Mouse (Mus musculus): ENCODE data around the gene Dut. TPM values are rescaled to one million over a fixed set of nuclear protein-coding genes. Genes with fewer than 3 reads are reported as not detected.
A peak's percentile ranks its signal among the peaks of the same experiment; 100 is the strongest.
"Not testable (repeated sequence)": the region's sequence is repeated elsewhere in the genome, so short reads cannot be mapped to it uniquely, and the experiment has no call there.

Gene Dut
- polyA plus RNA-seq, 1 experiment from 2014 or later, result 62.0 TPM

DNA sequence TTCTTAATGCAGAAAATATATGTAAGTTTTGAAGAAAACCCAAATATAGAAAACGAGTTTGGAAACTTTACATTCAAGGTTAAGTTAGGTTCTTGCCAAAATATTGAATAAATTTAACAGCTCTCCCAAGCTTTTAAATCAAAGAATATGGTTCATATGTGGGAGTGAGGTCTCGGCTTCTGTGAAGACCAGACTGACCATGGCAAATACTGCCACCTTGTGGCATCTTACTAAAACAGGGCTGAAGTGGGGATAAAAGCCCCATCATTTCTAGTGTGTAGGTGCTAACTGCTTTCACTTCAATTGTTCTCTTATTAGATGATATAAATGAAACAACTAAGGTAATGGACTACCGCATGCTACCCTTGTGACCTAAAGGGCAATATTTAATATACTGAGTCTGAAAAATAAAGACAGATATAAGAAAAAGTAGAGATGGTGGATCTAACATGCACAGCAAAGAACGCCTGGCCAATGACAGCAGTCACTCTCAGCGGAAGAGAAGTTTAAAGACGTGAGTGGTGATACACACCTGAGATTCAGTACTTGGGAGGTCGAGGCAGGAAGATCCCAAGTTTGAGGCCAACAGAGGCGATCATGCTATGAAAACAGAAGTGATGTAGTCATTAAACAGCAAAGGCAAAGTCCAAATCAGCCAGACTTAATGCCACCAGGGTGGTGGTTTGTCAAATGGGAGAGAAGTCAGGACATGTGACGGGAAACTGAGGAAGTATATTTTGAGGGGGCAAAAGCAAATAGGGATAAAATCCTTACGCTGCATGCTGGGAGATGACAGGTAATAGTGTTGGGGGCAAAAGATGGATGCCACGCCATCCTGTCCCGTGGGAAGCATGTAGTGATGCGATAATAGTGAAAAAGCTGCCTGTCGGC, 12.5 kb downstream of the Dut start:
- no peak overlapping the region for H3K4me2 ChIP-seq
- no peak overlapping the region for H3K9ac ChIP-seq (replicated peaks)
- no peak overlapping the region for H3K27ac ChIP-seq (replicated peaks)
- WGBS, result 84% methylated on average over 14 of the region's 14 CpGs
- H3K4me1 ChIP-seq, result peaks cover 9% of the 10 kb centered on the region
- ATAC-seq (ENCODE audit: low FRiP score), result no peak
- H3K4me3 ChIP-seq (replicated peaks), result no peak overlapping the region
- H3K9me3 ChIP-seq (replicated peaks), result no peaks in the 10 kb centered on the region
- no peaks in the 10 kb centered on the region for H3K27me3 ChIP-seq (replicated peaks)
- peaks cover 8% of the 10 kb centered on the region for H3K36me3 ChIP-seq

DNA sequence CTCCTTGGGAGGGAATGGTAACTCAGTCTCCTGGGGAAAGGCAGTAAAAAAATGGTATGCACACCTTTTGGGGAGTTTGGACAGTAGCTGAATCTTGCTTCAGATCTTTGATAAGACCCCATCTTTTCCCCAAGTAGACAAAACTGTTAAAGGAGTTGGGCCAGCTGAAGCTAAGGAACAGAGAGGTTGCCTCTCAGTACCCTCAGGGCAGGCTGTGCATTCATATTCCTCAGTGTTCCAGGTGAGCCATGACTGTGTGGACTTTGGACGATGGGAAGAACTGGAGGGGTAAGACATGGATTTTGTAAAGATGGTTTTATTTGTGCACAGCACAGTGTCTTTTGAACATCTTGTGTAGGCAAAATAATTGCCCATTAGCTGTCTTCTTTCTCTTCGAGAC, 13.3 kb downstream of the Dut start:
- no peak for ATAC-seq (ENCODE audit: low FRiP score)
- H3K4me3 ChIP-seq (replicated peaks), result no peak overlapping the region
- no peak overlapping the region for H3K4me2 ChIP-seq
- WGBS, result 96% methylated on average over 2 of the region's 2 CpGs
- no peaks in the 10 kb centered on the region for H3K27me3 ChIP-seq (replicated peaks)
- H3K9ac ChIP-seq (replicated peaks), result no peak overlapping the region
- no peaks in the 10 kb centered on the region for H3K9me3 ChIP-seq (replicated peaks)
- H3K36me3 ChIP-seq, result peaks cover 6% of the 10 kb centered on the region; the same call in 1 of the 2 replicates
- H3K4me1 ChIP-seq, result peaks cover 9% of the 10 kb centered on the region
- H3K27ac ChIP-seq (replicated peaks), result no peak overlapping the region

DNA sequence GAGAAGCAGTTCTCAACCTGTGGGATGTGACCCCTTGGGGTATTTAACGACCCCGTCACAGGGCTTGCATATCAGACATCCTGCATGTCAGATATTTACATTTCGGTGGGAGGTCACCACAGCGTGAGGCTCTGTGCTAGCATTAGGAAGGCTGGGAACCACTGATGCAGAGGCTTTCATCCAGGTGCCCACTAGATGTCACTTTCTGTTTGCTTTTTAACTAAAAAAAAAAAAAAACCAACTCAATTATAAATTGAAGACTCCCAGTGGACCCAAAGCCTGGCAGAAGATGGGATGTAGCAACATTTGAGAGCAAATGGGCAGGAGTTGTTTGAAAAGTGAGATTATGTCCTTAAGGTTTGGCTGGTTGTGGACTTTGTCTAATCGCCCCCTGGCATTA, 16.1 kb downstream of the Dut start:
- 22% methylated on average over 5 of the region's 5 CpGs for WGBS
- no peak overlapping the region for H3K27ac ChIP-seq (replicated peaks)
- peaks cover 9% of the 10 kb centered on the region for H3K4me1 ChIP-seq
- H3K27me3 ChIP-seq (replicated peaks), result no peaks in the 10 kb centered on the region
- H3K36me3 ChIP-seq, result peaks cover under 1% of the 10 kb centered on the region; the same call in 1 of the 2 replicates
- no peak overlapping the region for H3K4me3 ChIP-seq (replicated peaks)
- H3K9ac ChIP-seq (replicated peaks), result no peak overlapping the region
- peak; percentile 62 for ATAC-seq (ENCODE audit: low FRiP score)
- H3K4me2 ChIP-seq, result peak overlapping the region; percentile 15; the same call in 1 of the 2 replicates
- no peaks in the 10 kb centered on the region for H3K9me3 ChIP-seq (replicated peaks)

DNA sequence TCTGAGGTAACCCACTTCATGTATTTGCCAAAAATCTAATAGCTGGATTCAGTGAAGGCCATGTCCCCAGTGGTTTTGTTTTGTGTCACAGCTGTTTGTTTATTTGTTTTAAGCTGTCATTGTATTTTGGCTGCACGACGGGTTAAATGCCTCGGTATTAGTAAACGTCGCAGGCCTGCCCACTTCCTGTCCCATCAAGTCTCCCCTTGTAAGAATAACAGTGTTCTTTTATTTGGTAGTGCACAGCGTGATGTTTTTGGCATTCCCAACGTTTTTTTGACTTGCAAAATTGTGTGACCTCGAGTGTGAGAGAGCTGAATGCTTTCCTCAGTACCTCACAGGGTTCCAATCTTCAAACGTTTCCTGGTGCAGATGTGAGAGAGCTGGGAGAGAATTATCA, 16.8 kb downstream of the Dut start:
- no peaks in the 10 kb centered on the region for H3K27me3 ChIP-seq (replicated peaks)
- H3K36me3 ChIP-seq, result no peaks in the 10 kb centered on the region
- H3K4me3 ChIP-seq (replicated peaks), result no peak overlapping the region
- H3K9ac ChIP-seq (replicated peaks), result no peak overlapping the region
- peaks cover 9% of the 10 kb centered on the region for H3K4me1 ChIP-seq
- H3K4me2 ChIP-seq, result no peak overlapping the region
- WGBS, result 21% methylated on average over 9 of the region's 9 CpGs
- no peaks in the 10 kb centered on the region for H3K9me3 ChIP-seq (replicated peaks)
- no peak overlapping the region for H3K27ac ChIP-seq (replicated peaks)
- ATAC-seq (ENCODE audit: low FRiP score), result no peak

DNA sequence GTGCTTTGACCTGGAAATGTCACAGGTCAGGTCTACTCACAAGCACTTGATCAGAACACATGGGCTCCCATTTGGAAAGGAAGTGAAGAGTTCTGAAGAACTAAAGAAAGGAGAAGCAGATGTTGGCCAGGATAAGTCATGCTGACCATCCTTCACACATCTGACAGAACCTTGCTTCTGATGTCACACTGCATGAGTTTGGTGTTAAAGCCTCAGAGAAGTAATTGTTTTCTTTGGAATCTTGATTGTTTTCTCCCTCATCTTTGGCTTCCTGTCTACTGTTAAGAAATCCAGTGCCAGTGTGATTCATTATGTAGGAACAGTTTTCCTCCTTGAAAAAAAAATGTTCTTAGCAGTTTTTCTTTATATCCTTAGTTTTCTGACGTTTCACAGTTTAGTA, 21.9 kb downstream of the Dut start:
- Histone ChIP-seq H3K4me2 (no peak overlapping the region), H3K4me1 (peaks cover 2% of the 10 kb centered on the region; the same call in 1 of the 2 replicates), H3K27me3 (replicated peaks) (no peaks in the 10 kb centered on the region), H3K4me3 (replicated peaks) (no peak overlapping the region), H3K9ac (replicated peaks) (no peak overlapping the region), H3K36me3 (no peaks in the 10 kb centered on the region), H3K27ac (replicated peaks) (no peak overlapping the region), H3K9me3 (replicated peaks) (no peaks in the 10 kb centered on the region)
- WGBS, result 84% methylated on average over 1 of the region's 1 CpGs
- ATAC-seq (ENCODE audit: low FRiP score), result no peak

DNA sequence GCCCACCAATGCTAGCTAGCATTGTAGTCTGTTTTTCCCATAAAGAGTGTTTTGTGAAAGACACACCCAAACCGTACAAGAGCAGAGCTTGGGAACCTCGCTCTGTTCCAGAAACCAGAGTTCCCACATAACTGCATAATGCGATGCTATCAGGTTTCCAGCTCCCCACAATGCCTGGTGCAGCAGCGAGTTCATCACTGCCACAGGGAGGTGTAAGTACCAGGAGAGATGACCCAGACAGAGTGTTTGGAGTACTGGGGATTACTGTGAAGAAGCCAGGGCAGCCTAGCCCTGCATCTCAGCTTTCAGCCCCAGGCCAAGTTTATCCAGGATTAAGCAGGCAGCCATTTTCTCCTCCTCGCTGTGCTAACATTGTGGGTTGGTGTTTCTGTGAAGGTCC, 28.6 kb downstream of the Dut start:
- 79% methylated on average over 5 of the region's 5 CpGs for WGBS
- H3K9ac ChIP-seq (replicated peaks), result no peak overlapping the region
- H3K27me3 ChIP-seq (replicated peaks), result no peaks in the 10 kb centered on the region

DNA sequence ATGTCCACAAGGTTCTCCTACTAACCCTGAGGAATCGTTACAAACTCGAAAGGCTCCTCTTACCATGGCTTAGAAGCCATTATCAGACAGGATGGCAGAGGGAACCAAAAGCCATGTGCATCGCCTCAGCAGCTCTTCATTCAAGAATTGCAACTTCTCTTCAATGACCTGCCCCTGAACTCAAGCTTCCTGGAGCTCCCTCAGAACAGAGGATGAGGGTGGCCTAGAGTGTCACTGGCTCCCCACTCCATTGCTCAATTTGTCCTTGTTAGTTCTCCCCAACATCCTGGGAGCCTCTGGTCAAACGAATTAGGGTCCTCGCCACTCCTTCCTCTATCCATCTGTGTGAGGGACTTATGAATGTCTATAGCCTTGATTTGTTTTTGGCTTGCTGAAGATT, 29.7 kb downstream of the Dut start:
- WGBS, result 88% methylated on average over 5 of the region's 5 CpGs
- H3K4me3 ChIP-seq (replicated peaks), result no peak overlapping the region
- H3K36me3 ChIP-seq, result no peaks in the 10 kb centered on the region
- no peaks in the 10 kb centered on the region for H3K27me3 ChIP-seq (replicated peaks)
- H3K9ac ChIP-seq (replicated peaks), result no peak overlapping the region
- ATAC-seq (ENCODE audit: low FRiP score), result no peak
- H3K9me3 ChIP-seq (replicated peaks), result no peaks in the 10 kb centered on the region
- H3K27ac ChIP-seq (replicated peaks), result no peak overlapping the region
- H3K4me1 ChIP-seq, result no peaks in the 10 kb centered on the region
- no peak overlapping the region for H3K4me2 ChIP-seq

More for the DNA sequence above, 28.6 kb downstream of the Dut start:
- no peak overlapping the region for H3K4me3 ChIP-seq (replicated peaks)
- ATAC-seq (ENCODE audit: low FRiP score), result no peak
- H3K27ac ChIP-seq (replicated peaks), result no peak overlapping the region
- H3K4me1 ChIP-seq, result no peaks in the 10 kb centered on the region
- H3K4me2 ChIP-seq, result no peak overlapping the region
- H3K9me3 ChIP-seq (replicated peaks), result no peaks in the 10 kb centered on the region
- no peaks in the 10 kb centered on the region for H3K36me3 ChIP-seq

DNA sequence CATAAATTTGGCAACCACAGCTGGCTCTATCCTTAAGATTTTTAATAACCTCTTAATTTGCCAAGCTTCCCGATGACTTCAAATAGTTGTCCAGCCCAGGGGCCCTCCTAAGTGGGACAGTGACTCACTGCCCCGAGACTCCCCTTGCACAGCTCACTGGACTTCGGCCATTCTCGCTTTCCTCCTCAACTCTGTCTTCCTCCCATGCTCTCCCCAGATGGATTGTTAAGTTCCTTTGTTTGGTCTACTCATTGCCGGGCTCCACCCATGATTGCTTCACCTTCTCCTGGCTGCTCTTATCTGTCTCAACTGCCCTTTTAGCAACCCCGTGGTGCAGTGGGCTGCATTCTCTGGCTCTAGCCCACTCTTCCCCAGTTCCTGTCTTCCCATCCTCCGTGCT, 31.5 kb downstream of the Dut start:
- whole genome bisulfite sequencing, result 70% methylated on average over 7 of the region's 7 CpGs
- no peak overlapping the region for H3K4me3 ChIP-seq (replicated peaks)

DNA sequence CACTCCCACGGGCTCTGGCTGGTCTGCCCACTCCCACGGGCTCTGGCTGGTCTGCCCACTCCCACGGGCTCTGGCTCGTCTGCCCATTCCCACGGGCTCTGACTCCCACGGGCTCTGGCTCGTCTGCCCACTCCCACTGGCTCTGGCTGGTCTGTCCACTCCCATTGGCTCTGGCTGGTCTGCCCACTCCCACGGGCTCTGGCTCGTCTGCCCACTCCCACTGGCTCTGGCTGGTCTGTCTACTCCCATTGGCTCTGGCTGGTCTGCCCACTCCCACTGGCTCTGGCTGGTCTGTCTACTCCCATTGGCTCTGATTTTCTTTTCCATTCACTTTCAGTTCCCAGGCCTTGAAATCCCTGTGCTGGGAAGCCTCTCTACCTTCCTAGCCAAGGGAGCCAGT, 33.0 kb downstream of the Dut start:
- H3K4me1 ChIP-seq; H3K27me3 ChIP-seq (replicated peaks); H3K9ac ChIP-seq (replicated peaks); H3K9me3 ChIP-seq (replicated peaks); H3K27ac ChIP-seq (replicated peaks); H3K36me3 ChIP-seq; ATAC-seq (ENCODE audit: low FRiP score); H3K4me3 ChIP-seq (replicated peaks); H3K4me2 ChIP-seq: not testable (repeated sequence)
- WGBS, result 85% methylated on average over 9 of the region's 9 CpGs

More for the DNA sequence above, 31.5 kb downstream of the Dut start:
- Histone ChIP-seq H3K9ac (replicated peaks) (no peak overlapping the region), H3K27me3 (replicated peaks) (no peaks in the 10 kb centered on the region), H3K4me2 (no peak overlapping the region), H3K27ac (replicated peaks) (no peak overlapping the region), H3K9me3 (replicated peaks) (no peaks in the 10 kb centered on the region), H3K36me3 (no peaks in the 10 kb centered on the region), H3K4me1 (no peaks in the 10 kb centered on the region)
- no peak for ATAC-seq (ENCODE audit: low FRiP score)

DNA sequence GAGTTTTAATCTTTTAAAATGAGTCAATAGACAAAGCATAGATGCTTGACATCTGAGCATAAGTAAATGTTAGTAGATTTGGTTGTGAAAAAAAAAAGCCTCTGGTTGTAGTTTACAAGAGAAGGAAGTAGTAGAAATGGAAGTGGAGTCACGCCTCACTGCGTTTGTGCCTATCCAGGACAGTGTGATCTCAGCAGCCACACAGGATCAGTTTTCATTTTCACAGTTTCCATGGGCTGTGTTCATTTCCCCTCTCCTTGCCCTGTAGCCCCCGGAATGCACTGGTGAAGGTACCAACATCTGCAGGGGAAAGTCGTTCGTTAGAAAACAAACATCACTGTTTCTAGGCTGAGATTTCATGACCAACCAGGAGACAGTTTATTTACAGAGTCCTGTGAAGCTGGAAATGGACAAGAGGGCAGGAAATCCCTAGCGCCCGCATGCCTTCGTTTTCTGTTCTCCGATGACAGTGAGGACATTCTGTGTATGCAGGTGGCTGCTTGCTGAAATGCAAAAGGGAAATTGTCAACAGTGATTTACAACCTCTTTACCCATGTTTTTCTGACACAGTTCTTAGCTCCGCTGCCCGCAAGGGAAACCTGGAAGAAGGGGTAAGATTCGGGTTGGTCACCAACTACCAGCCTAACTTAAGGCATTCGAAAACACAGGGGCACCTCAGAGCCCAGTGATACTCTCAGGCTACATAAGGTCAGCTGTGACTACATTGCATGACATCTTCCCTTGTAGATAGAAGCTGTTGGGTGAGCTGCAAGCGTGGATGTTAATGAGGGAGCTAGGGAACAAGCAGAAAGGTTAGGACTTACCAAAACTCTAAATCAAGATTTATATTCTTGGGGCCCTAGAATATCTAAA, 35.6 kb downstream of the Dut start:
- no peaks in the 10 kb centered on the region for H3K36me3 ChIP-seq
- H3K4me2 ChIP-seq, result no peak overlapping the region
- no peaks in the 10 kb centered on the region for H3K27me3 ChIP-seq (replicated peaks)
- WGBS, result 75% methylated on average over 14 of the region's 14 CpGs
- no peaks in the 10 kb centered on the region for H3K4me1 ChIP-seq
- no peaks in the 10 kb centered on the region for H3K9me3 ChIP-seq (replicated peaks)
- no peak overlapping the region for H3K9ac ChIP-seq (replicated peaks)
- no peak overlapping the region for H3K27ac ChIP-seq (replicated peaks)
- H3K4me3 ChIP-seq (replicated peaks), result no peak overlapping the region
- ATAC-seq (ENCODE audit: low FRiP score), result no peak

DNA sequence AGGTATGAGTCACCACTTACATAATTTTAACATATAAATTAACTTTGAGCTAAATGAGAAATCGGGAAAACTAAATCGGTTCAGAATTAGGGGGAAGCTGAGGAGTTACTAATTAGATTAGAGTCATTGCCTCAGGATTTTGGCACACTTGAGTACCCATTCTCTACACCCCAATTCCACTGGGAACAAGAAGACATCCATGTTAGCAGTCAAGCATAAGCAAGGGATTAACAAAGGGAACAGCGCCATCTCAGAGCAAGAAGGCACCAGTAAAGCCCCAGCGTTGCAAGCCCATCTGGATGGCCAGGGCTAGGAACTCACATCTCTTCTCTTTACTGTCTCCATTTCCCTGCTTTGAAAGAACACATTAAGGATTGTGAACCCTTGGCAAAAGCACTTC, 38.8 kb downstream of the Dut start:
- Histone ChIP-seq H3K4me1 (0 out of 2 replicates have a peak, but pooled peaks cover 2% of the 10 kb centered on the region), H3K9me3 (replicated peaks) (no peaks in the 10 kb centered on the region), H3K4me2 (no peak overlapping the region), H3K36me3 (no peaks in the 10 kb centered on the region), H3K27ac (replicated peaks) (no peak overlapping the region), H3K4me3 (replicated peaks) (no peak overlapping the region), H3K9ac (replicated peaks) (no peak overlapping the region), H3K27me3 (replicated peaks) (no peaks in the 10 kb centered on the region)
- 65% methylated on average over 4 of the region's 4 CpGs for WGBS
- ATAC-seq (ENCODE audit: low FRiP score), result no peak

Data from neural tube, embryonic 15.5 days (tissue).